13 mouse cellular contexts compared by ENCODE assay signal in genomic region chr4:33068894-33069293, GRCm38 (mm10). TPM values are rescaled to one million over a fixed set of nuclear protein-coding genes. Genes with fewer than 3 reads are reported as not detected.
DNase-seq lines count a peak whose midpoint lies in the region; ATAC-seq lines count a peak whose summit lies in the region.
"Had no signal": no experiment of that assay in that cellular context is flagged by ENCODE, and none has a peak within 500 bp of the region (broad histone marks: within the 10 kb centered on the region; RNA-seq: fewer than 3 reads in every experiment).

No protein-coding gene starts in this region.

- 55% methylated on average over 6 of the region's 6 CpGs for WGBS in forebrain, embryonic 16.5 days

- H3K4me1 ChIP-seq in forebrain, embryonic 16.5 days (replicated peaks; ENCODE audit: control insufficient read depth, insufficient read depth, low read length) = peaks cover 8% of the 10 kb centered on the region; the same call in 1 of the 2 replicates

- H3K9me3 ChIP-seq in forebrain, embryonic 16.5 days (ENCODE audit: control insufficient read depth, low read length) = no peaks in the 10 kb centered on the region
- H3K9me3 ChIP-seq: heart, embryonic 13.5 days had no signal

- no peak overlapping the region for H3K4me2 ChIP-seq in forebrain, embryonic 16.5 days (ENCODE audit: low read length)
- H3K4me2 ChIP-seq: heart, embryonic 13.5 days; liver, embryonic 11.5 days had no signal

- DNase-seq in layer of hippocampus, adult 11-12 months (ENCODE audit: low spot score) = peak; percentile 52
- DNase-seq in layer of hippocampus, adult 9-10 months (ENCODE audit: low spot score) = no peak
- DNase-seq in cerebellum, adult 8-10 months = peak; percentile 92
- DNase-seq in left cerebral cortex, postnatal 4 days = peak; percentile 83
- DNase-seq in B cell, adult 2 months = no peak
- DNase-seq in spleen, postnatal 4 days (ENCODE audit: low spot score in 2 of 2) = no peak
- DNase-seq: lung, postnatal 14 days; spleen, adult 18-20 months; thymus, postnatal 14 days had no signal

- peak; percentile 86 for ATAC-seq in forebrain, embryonic 16.5 days

- H3K9ac ChIP-seq in forebrain, embryonic 16.5 days (replicated peaks; ENCODE audit: low read depth, low read length) = no peak overlapping the region
- H3K9ac ChIP-seq: heart, embryonic 13.5 days had no signal

- intact Hi-C loops in left cerebral cortex, postnatal 4 days (cut with DNase I) = no loop called here

- no peak overlapping the region for H3K27ac ChIP-seq in forebrain, embryonic 16.5 days (ENCODE audit: low read length)
- H3K27ac ChIP-seq: heart, embryonic 13.5 days had no signal

- H3K36me3 ChIP-seq in forebrain, embryonic 16.5 days (ENCODE audit: control insufficient read depth, insufficient read depth) = no peaks in the 10 kb centered on the region
- H3K36me3 ChIP-seq: heart, embryonic 13.5 days had no signal

- H3K27me3 ChIP-seq in forebrain, embryonic 16.5 days (replicated peaks; ENCODE audit: control insufficient read depth, insufficient read depth, low read length) = no peaks in the 10 kb centered on the region

- H3K4me3 ChIP-seq in forebrain, embryonic 16.5 days (replicated peaks; ENCODE audit: low read length) = no peak overlapping the region
- H3K4me3 ChIP-seq: heart, embryonic 13.5 days had no signal

RNA-seq across cellular contexts. Expression of gene Gabrr2, which starts 6.1 kb away (rescaled TPM):
- polyA plus RNA-seq in forebrain, embryonic 16.5 days (2015; fragmentation: Nextera tagmentation; extraction: Ambion mirVana) = 0.37 and 0.65 TPM in 2 replicates
- total RNA-seq in left cerebral cortex, postnatal 4 days (2021) = under 1 TPM in 1 of 2 experiments, not detected in 1; 0.50 TPM
- total RNA-seq: adrenal gland, postnatal 4 days had no signal
- polyA plus RNA-seq: liver, embryonic 11.5 days had no signal

RNA-seq across cellular contexts. Expression of gene Ube2j1, which starts 37.7 kb away (rescaled TPM):
- 53.4 and 60.2 TPM in 2 replicates for polyA plus RNA-seq in forebrain, embryonic 16.5 days (2015; fragmentation: Nextera tagmentation; extraction: Ambion mirVana)
- total RNA-seq in left cerebral cortex, postnatal 4 days (2021) = 100 to 1,000 TPM; 108 to 110 TPM

Comparison
In these comparisons a context has a peak if more than half of its experiments do, and no peak if none do; other contexts are left out.
1. DNase-seq: peak in layer of hippocampus, adult 11-12 months (single experiment), cerebellum, adult 8-10 months (single experiment) and left cerebral cortex, postnatal 4 days (single experiment); none in layer of hippocampus, adult 9-10 months (single experiment), B cell, adult 2 months (0 of 2) and spleen, postnatal 4 days (0 of 2).